Mouse (Mus musculus): ENCODE measurements at regions not wholly inside any gene's neighbourhood (a gene's known extent, or its start where the extent isn't known, plus 50 kb on each side); places are given as distances from the start of the nearest gene placed in this dataset.

GRCm38 (mm10) chr13:39362536-39362935 is 401.9 kb upstream of the Slc35b3 start:
- DNase-seq (ENCODE audit: low spot score in 2 of 2), result no peak

- no peak for DNase-seq (ENCODE audit: low spot score in 2 of 2)
Observed at GRCm38 (mm10) chr13:39351606-39352005, 390.9 kb upstream of the Slc35b3 start.

GRCm38 (mm10) chr13:39350668-39351067 is 390.0 kb upstream of the Slc35b3 start:
- DNase-seq (ENCODE audit: low spot score in 2 of 2), result peak in 1 of 2 experiments; percentile 38

GRCm38 (mm10) chr13:39347761-39348160 is 387.1 kb upstream of the Slc35b3 start:
- no peak for DNase-seq (ENCODE audit: low spot score in 2 of 2)

- no peak for DNase-seq (ENCODE audit: low spot score in 2 of 2)
Observed at GRCm38 (mm10) chr13:39334874-39335273, 374.2 kb upstream of the Slc35b3 start.

GRCm38 (mm10) chr13:39329794-39330193 is 369.1 kb upstream of the Slc35b3 start:
- no peak for DNase-seq (ENCODE audit: low spot score in 2 of 2)

- no peak for DNase-seq (ENCODE audit: low spot score in 2 of 2)
Observed at GRCm38 (mm10) chr13:39326176-39326575, 365.5 kb upstream of the Slc35b3 start.

- DNase-seq (ENCODE audit: low spot score in 2 of 2), result no peak
Observed at GRCm38 (mm10) chr13:39321111-39321510, 360.4 kb upstream of the Slc35b3 start.

- DNase-seq (ENCODE audit: low spot score in 2 of 2), result no peak
Observed at GRCm38 (mm10) chr13:39309758-39310157, 349.1 kb upstream of the Slc35b3 start.

- DNase-seq (ENCODE audit: low spot score in 2 of 2), result peak in 1 of 2 experiments; percentile 43
Observed at GRCm38 (mm10) chr13:39307845-39308244, 347.2 kb upstream of the Slc35b3 start.

GRCm38 (mm10) chr13:39306851-39307250 is 346.2 kb upstream of the Slc35b3 start:
- DNase-seq (ENCODE audit: low spot score in 2 of 2), result no peak

- DNase-seq (ENCODE audit: low spot score in 2 of 2), result no peak
Observed at GRCm38 (mm10) chr13:39297129-39297528, 336.5 kb upstream of the Slc35b3 start.

GRCm38 (mm10) chr13:39290216-39290960 is 329.7 kb upstream of the Slc35b3 start:
- DNase-seq (ENCODE audit: low spot score in 2 of 2), result no peak

- DNase-seq (ENCODE audit: low spot score in 2 of 2), result no peak
Observed at GRCm38 (mm10) chr13:39282272-39282671, 321.6 kb upstream of the Slc35b3 start.

GRCm38 (mm10) chr13:39278101-39278500 is 317.4 kb upstream of the Slc35b3 start:
- no peak for DNase-seq (ENCODE audit: low spot score in 2 of 2)

- DNase-seq (ENCODE audit: low spot score in 2 of 2), result no peak
Observed at GRCm38 (mm10) chr13:39266024-39266423, 305.3 kb upstream of the Slc35b3 start.

GRCm38 (mm10) chr13:39256708-39257107 is 296.0 kb upstream of the Slc35b3 start:
- no peak for DNase-seq (ENCODE audit: low spot score in 2 of 2)

GRCm38 (mm10) chr13:39255338-39255737 is 294.7 kb upstream of the Slc35b3 start:
- DNase-seq (ENCODE audit: low spot score in 2 of 2), result no peak

GRCm38 (mm10) chr13:39252591-39252990 is 291.9 kb upstream of the Slc35b3 start:
- no peak for DNase-seq (ENCODE audit: low spot score in 2 of 2)

GRCm38 (mm10) chr13:39250096-39250495 is 289.4 kb upstream of the Slc35b3 start:
- DNase-seq (ENCODE audit: low spot score in 2 of 2), result no peak

- no peak for DNase-seq (ENCODE audit: low spot score in 2 of 2)
Observed at GRCm38 (mm10) chr13:39226829-39227228, 266.2 kb upstream of the Slc35b3 start.

GRCm38 (mm10) chr13:39225651-39226050 is 265.0 kb upstream of the Slc35b3 start:
- DNase-seq (ENCODE audit: low spot score in 2 of 2), result no peak

- DNase-seq (ENCODE audit: low spot score in 2 of 2), result no peak
Observed at GRCm38 (mm10) chr13:39211076-39211475, 250.4 kb upstream of the Slc35b3 start.

GRCm38 (mm10) chr13:39183715-39184179 is 223.1 kb upstream of the Slc35b3 start:
- peak; percentile 10 to 20 for DNase-seq (ENCODE audit: low spot score in 2 of 2)
